Mouse (Mus musculus) cerebellum, adult 11 months (tissue): ENCODE measurements around the gene Olfr641.

Experiments
- DNase-seq: peaks from one replicate; pipeline ENCODE4 v3.0.0; 2022

Olfr641 gene

DNA sequence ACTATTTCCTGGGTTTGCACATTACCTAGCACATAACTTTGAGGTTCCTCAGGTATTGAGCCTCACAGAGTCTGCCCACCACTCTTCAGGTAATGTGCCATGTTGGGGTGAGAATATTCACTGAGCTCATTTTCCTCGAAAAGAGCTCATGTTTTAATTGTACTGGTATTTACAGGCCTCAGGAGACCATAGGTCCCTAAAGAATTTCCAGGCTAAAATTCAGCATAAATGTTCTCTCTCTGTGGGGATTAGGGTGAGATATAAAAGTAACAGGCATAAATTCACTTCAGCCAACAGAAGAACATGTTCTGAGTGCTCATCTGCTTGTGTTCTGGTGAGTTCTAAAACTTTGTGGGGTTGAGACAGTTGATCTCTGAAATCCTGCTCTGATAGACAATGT is at the start of gene Olfr641:
Gene Olfr641 (plus strand): TSS at position 301 of the 400 bp plus-strand sequence.
- no peak for DNase-seq

DNA sequence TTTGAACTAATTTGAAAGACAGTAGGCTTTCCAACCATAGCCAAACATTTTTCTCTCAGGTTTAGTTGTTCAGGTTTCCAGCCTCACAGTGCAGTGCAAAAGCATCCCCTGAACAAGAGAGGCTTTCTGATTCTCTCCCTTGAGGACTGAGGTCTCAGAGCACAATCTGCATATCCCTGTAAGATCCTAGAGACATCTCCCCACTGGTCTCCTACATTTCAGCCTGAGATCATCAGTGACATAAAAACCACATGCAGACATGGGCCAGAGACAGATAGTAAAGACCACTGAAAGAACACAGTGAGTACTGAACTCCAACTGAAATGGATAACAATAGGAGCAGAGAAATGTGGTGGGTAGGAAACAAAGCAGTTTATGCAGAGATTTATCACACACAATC is 36.8 kb upstream of the Olfr641 start, which contains the start of gene Olfr638:
Gene Olfr638 (plus strand): TSS at position 301 of the 400 bp plus-strand sequence.
- DNase-seq, result no peak

GRCm38 (mm10) chr7:103999124-103999523 is 36.1 kb upstream of the Olfr641 start:
- no peak for DNase-seq

- no peak for DNase-seq
Observed at GRCm38 (mm10) chr7:104017203-104017602, 18.0 kb upstream of the Olfr641 start, which contains the start of gene Olfr639. Gene Olfr639, minus strand, starts transcription at chr7:104017303.

DNA sequence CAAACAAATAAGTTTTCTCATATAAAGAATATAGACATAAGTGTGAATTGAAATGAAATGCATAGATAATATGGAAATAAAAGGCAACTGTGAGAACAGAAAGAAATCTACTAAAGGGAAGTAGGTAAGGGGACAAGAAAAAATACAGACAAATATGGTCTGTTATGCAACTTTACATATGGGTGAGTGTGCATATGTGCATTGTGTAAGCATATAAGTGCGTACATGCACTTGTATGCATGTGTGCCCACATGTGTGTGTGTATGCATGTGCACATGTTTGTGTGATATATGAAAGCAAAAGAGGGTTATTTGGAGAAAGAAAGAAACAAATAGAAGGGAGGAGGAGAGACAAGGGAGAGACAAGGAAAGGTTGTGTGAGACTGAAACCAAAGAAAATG is 16.3 kb upstream of the Olfr641 start:
- DNase-seq, result no peak

DNA sequence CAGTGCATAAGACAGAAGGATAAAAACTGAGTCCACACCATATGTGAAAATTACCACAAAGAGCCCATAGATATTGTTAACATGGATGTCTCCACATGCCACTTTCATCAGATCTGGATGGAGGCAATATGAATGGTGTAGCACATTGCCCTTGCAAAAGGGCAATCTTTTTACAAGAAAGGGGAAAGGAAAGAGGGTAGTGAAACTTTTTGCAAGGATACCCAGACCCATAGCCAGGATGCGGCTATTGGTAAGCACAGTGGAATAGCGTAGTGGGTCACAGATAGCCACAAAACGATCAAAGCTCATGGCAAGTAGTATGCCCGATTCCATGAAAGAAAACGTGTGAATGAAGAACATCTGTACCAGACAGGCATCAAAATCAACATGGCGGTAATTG is 13.6 kb upstream of the Olfr641 start:
- DNase-seq, result no peak

DNA sequence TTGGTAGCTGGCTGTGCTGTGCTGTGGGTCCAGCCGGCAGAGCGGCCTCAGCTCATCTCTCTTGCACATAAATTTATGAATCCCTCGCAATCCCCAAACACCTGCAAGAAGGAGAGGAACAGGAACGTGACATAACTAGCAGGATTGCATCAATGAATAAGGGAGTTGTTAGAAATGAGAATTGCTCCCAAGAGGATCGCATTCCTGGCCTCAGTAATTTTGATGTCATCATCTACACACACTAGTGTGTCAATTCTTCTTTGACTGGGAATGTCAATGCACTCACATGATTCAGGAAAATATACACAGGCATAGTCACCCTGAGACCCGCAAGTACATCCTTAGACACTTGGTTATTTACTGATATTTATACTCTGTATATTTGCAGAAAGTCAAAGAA is 9.8 kb upstream of the Olfr641 start, which contains the start of gene Olfr640:
Gene Olfr640 (minus strand): TSS at position 101 of the 400 bp plus-strand sequence.
- no peak for DNase-seq

- DNase-seq, result no peak
Observed at GRCm38 (mm10) chr7:104026978-104027377, 8.3 kb upstream of the Olfr641 start.

GRCm38 (mm10) chr7:104050745-104051144 is 15.5 kb downstream of the Olfr641 start:
- DNase-seq, result no peak

- no peak for DNase-seq
Observed at GRCm38 (mm10) chr7:104052566-104052965, 17.3 kb downstream of the Olfr641 start, which contains the start of gene Olfr642. Gene Olfr642, minus strand, starts transcription at chr7:104052666.

GRCm38 (mm10) chr7:104059215-104059614 is 24.0 kb downstream of the Olfr641 start:
- no peak for DNase-seq

GRCm38 (mm10) chr7:104061345-104061744 is 26.1 kb downstream of the Olfr641 start, which contains the start of gene 4930516K23Rik:
Gene 4930516K23Rik, minus strand, starts transcription at chr7:104061445.
- DNase-seq, result no peak

DNA sequence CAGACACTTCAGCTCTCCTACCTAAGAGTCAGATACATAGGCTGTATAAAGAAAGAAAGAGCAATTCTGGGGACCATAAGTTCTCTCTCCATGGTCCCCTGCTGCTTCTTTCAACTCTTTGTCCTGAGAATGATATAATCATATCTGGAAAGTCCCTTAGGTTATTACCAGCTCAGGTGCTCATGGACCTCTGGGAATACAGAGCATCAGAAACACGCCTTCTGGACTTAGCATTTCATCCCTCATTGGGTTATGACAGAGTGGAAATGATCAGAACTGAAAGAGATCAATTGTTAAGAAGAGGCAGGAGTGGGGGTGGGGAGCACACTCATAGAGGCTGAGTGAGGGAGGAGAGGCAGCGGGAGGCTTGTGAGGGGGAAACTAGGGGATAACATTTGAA is 36.5 kb downstream of the Olfr641 start, which contains the start of gene Olfr644:
Gene Olfr644 (minus strand): TSS at position 101 of the 400 bp plus-strand sequence.
- DNase-seq, result no peak

DNA sequence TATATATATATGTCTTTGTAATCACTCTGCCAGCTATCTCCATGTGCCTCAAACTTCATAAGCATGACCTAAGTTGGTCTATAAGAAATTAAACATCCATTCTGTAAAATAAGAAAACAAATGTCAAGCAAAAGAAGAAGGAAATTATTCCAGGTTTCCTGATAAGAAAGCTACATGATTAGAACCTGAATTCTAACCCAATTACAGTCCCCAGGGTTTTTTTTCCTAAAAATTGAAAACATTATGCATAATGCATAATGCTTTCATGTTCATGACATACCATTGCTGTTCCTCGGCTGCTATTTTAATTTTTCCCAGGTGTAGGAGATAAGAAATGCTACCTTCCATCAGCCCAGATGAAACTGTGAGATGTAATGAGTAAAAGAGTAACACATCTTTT is 50.1 kb downstream of the Olfr641 start, which contains the start of gene Olfr645:
Gene Olfr645 (minus strand): TSS at position 101 of the 400 bp plus-strand sequence.
- DNase-seq, result no peak
